Mouse (Mus musculus) liver, embryonic 11.5 days (tissue): ENCODE measurements around the gene 4833420G17Rik. TPM values are rescaled to one million over a fixed set of nuclear protein-coding genes. Genes with fewer than 3 reads are reported as not detected.
A peak's percentile ranks its signal among the peaks of the same experiment; 100 is the strongest.
"Not testable (repeated sequence)": the region's sequence is repeated elsewhere in the genome, so short reads cannot be mapped to it uniquely, and the experiment has no call there.

Source experiments
- ATAC-seq: fragments of 200-750 bp; cut with Nextera tagmentation; replicated peaks from 2 replicates; pipeline ENCODE4 v1.8.0; 2017; ENCODE audit warnings: moderate number of reproducible peaks, mild to moderate bottlenecking, moderate TSS enrichment, moderate library complexity; ENCODE audit not compliant: low FRiP score
- DNase-seq: peaks from one replicate; pipeline ENCODE4 v3.0.0-alpha.2; 2017; ENCODE audit warnings: low spot score
- H3K27ac ChIP-seq: fragments of 300-500 bp; sonication (generic); 2 replicates; pipeline ENCODE4 v1.5.1; 2014; ENCODE audit warnings: mild to moderate bottlenecking, low read depth, low read length, control low read depth
- H3K27me3 ChIP-seq: fragments of 300-500 bp; sonication (generic); replicated peaks from 2 replicates; pipeline ENCODE4 v1.6.1; 2014; ENCODE audit warnings: low read length, mixed read lengths; ENCODE audit not compliant: control insufficient read depth, insufficient read depth
- H3K36me3 ChIP-seq: fragments of 300-500 bp; sonication (generic); 2 replicates; pipeline ENCODE4 v1.6.1; 2014; ENCODE audit warnings: mild to moderate bottlenecking, low read length, moderate library complexity, mixed read lengths; ENCODE audit not compliant: control insufficient read depth, insufficient read depth
- H3K4me1 ChIP-seq: fragments of 300-500 bp; sonication (generic); replicated peaks from 2 replicates; pipeline ENCODE4 v1.6.1; 2014; ENCODE audit warnings: low read length, mixed read lengths; ENCODE audit not compliant: control insufficient read depth, insufficient read depth
- H3K4me2 ChIP-seq: fragments of 300-500 bp; sonication (generic); 2 replicates; pipeline ENCODE4 v1.6.1; 2014; ENCODE audit warnings: mild to moderate bottlenecking, control low read depth, moderate library complexity
- H3K4me3 ChIP-seq: fragments of 300-500 bp; sonication (generic); 2 replicates; pipeline ENCODE4 v1.5.1; 2014; ENCODE audit warnings: low read depth, low read length, control low read depth
- H3K9ac ChIP-seq: fragments of 300-500 bp; sonication (generic); 2 replicates; pipeline ENCODE4 v1.6.1; 2014; ENCODE audit warnings: low read depth, low read length, control low read depth
- H3K9me3 ChIP-seq: fragments of 300-500 bp; sonication (generic); 2 replicates; pipeline ENCODE4 v1.6.1; 2016; ENCODE audit warnings: low read length, inconsistent platforms, mixed read lengths; ENCODE audit not compliant: control insufficient read depth
- WGBS: fragments of 180-500 bp; shearing (Covaris S2); extraction: QIAGEN DNeasy Blood & Tissue Kit; methylation state at CpG from one replicate; pipeline ENCODE4 v1.1.7; 2014; 5-methylcytosine and 5-hydroxymethylcytosine counted together
- polyA plus RNA-seq: library from polyadenylated mRNA; unstranded; fragments of >200 nt; fragmentation: Nextera tagmentation; extraction: Ambion mirVana; gene quantifications from 2 replicates; pipeline ENCODE4 v1.2.1, GENCODE M21; 2014

Gene 4833420G17Rik
- polyA plus RNA-seq, 1 experiment from 2014 or later, result 40.3 TPM

GRCm38 (mm10) chr13:119455082-119455481 lies 7.5 kb upstream of the 4833420G17Rik start:
- H3K9me3 ChIP-seq, result no peaks in the 10 kb centered on the region
- ATAC-seq, result no peak
- H3K4me2 ChIP-seq, result no peak overlapping the region
- H3K27ac ChIP-seq, result no peak overlapping the region
- no peaks in the 10 kb centered on the region for H3K27me3 ChIP-seq
- peaks cover 20% of the 10 kb centered on the region for H3K36me3 ChIP-seq
- H3K9ac ChIP-seq, result no peak overlapping the region
- no peak for DNase-seq
- no peak overlapping the region for H3K4me3 ChIP-seq
- no peaks in the 10 kb centered on the region for H3K4me1 ChIP-seq

- ATAC-seq (no peak), DNase-seq (no peak)
- peaks cover 9% of the 10 kb centered on the region for H3K36me3 ChIP-seq
- H3K4me2 ChIP-seq, result no peak overlapping the region
- H3K4me1 ChIP-seq, result no peaks in the 10 kb centered on the region
- H3K4me3 ChIP-seq, result no peak overlapping the region
- no peak overlapping the region for H3K27ac ChIP-seq
- H3K9ac ChIP-seq, result no peak overlapping the region
- no peaks in the 10 kb centered on the region for H3K9me3 ChIP-seq
- 91% methylated on average over 7 of the region's 7 CpGs for WGBS
- H3K27me3 ChIP-seq, result no peaks in the 10 kb centered on the region
Measured at GRCm38 (mm10) chr13:119456342-119456741, 6.2 kb upstream of the 4833420G17Rik start.

GRCm38 (mm10) chr13:119461900-119462595 lies 520 bp upstream of the 4833420G17Rik start:
- peak overlapping the region; percentile 63 for H3K4me2 ChIP-seq
- DNase-seq, result no peak
- peak overlapping the region; percentile 58; the same call in 1 of the 2 replicates for H3K27ac ChIP-seq
- 11% methylated on average over 10 of the region's 10 CpGs for whole genome bisulfite sequencing
- H3K4me1 ChIP-seq, result peaks cover 8% of the 10 kb centered on the region
- peak; percentile 79 for ATAC-seq
- H3K9ac ChIP-seq, result peak overlapping the region; percentile 74
- H3K36me3 ChIP-seq, result peaks cover 6% of the 10 kb centered on the region; the same call in 1 of the 2 replicates
- H3K4me3 ChIP-seq, result peak overlapping the region; percentile 81
- H3K9me3 ChIP-seq, result no peaks in the 10 kb centered on the region
- no peaks in the 10 kb centered on the region for H3K27me3 ChIP-seq

- no peak overlapping the region for H3K4me2 ChIP-seq
- no peak overlapping the region for H3K27ac ChIP-seq
- no peaks in the 10 kb centered on the region for H3K27me3 ChIP-seq
- ATAC-seq, result no peak
- H3K4me3 ChIP-seq, result no peak overlapping the region
- H3K9me3 ChIP-seq, result no peaks in the 10 kb centered on the region
- H3K4me1 ChIP-seq, result no peaks in the 10 kb centered on the region
- H3K9ac ChIP-seq, result no peak overlapping the region
- whole genome bisulfite sequencing, result 77% methylated on average over 9 of the region's 9 CpGs
- peaks cover 17% of the 10 kb centered on the region; the same call in 1 of the 2 replicates for H3K36me3 ChIP-seq
- DNase-seq, result no peak
Measured at GRCm38 (mm10) chr13:119476631-119477030, 14.1 kb downstream of the 4833420G17Rik start.

- WGBS, result 86% methylated on average over 2 of the region's 2 CpGs
- no peak overlapping the region for H3K27ac ChIP-seq
- no peaks in the 10 kb centered on the region for H3K4me1 ChIP-seq
- ATAC-seq (no peak), DNase-seq (no peak)
- no peak overlapping the region for H3K4me2 ChIP-seq
- H3K36me3 ChIP-seq, result peaks cover 17% of the 10 kb centered on the region; the same call in 1 of the 2 replicates
- no peaks in the 10 kb centered on the region for H3K9me3 ChIP-seq
- H3K4me3 ChIP-seq, result no peak overlapping the region
- no peaks in the 10 kb centered on the region for H3K27me3 ChIP-seq
- no peak overlapping the region for H3K9ac ChIP-seq
Measured at GRCm38 (mm10) chr13:119477789-119478188, 15.2 kb downstream of the 4833420G17Rik start.

- no peak overlapping the region for H3K9ac ChIP-seq
- ATAC-seq (no peak), DNase-seq (no peak)
- peaks cover 10% of the 10 kb centered on the region; the same call in 1 of the 2 replicates for H3K36me3 ChIP-seq
- peaks cover 5% of the 10 kb centered on the region for H3K9me3 ChIP-seq
- H3K4me2 ChIP-seq, result peak overlapping the region; percentile 27; the same call in 1 of the 2 replicates
- 67% methylated on average over 7 of the region's 7 CpGs for WGBS
- no peak overlapping the region for H3K4me3 ChIP-seq
- no peak overlapping the region for H3K27ac ChIP-seq
- no peaks in the 10 kb centered on the region for H3K27me3 ChIP-seq
- H3K4me1 ChIP-seq, result no peaks in the 10 kb centered on the region
Measured at GRCm38 (mm10) chr13:119487354-119487753, 24.8 kb downstream of the 4833420G17Rik start.

- peak; percentile 78 for DNase-seq
- Histone ChIP-seq H3K27ac (no peak within 1 kb of the TSS), H3K4me3 (no peak within 1 kb of the TSS), H3K36me3 (peaks cover 10% of the 10 kb centered on the region; the same call in 1 of the 2 replicates), H3K27me3 (no peaks in the 10 kb centered on the region), H3K4me2 (peak within 1 kb of the TSS; percentile 27), H3K9ac (no peak within 1 kb of the TSS), H3K4me1 (no peaks in the 10 kb centered on the region), H3K9me3 (peaks cover 5% of the 10 kb centered on the region)
- 78% methylated on average over 87 of the region's 87 CpGs for WGBS
- no peak for ATAC-seq
Measured at GRCm38 (mm10) chr13:119487880-119488580, 25.5 kb downstream of the 4833420G17Rik start, which contains the start of the genes Tmem267 and 3110070M22Rik. Gene Tmem267, plus strand, starts transcription at chr13:119488039. Gene 3110070M22Rik, minus strand, starts transcription at chr13:119488383.

- H3K9ac ChIP-seq, H3K36me3 ChIP-seq, H3K27ac ChIP-seq, H3K4me2 ChIP-seq, ATAC-seq, H3K27me3 ChIP-seq, H3K4me1 ChIP-seq, H3K9me3 ChIP-seq, H3K4me3 ChIP-seq: not testable (repeated sequence)
- peak; percentile 51 for DNase-seq
- WGBS, result 90% methylated on average over 10 of the region's 10 CpGs
Measured at GRCm38 (mm10) chr13:119492083-119492482, 29.5 kb downstream of the 4833420G17Rik start.
